Mouse (Mus musculus) ES-Bruce4 (cell line): ENCODE measurements at regions not wholly inside any gene's neighbourhood (a gene's known extent, or its start where the extent isn't known, plus 50 kb on each side); places are given as distances from the start of the nearest gene placed in this dataset.

Experiments
- H3K27ac ChIP-seq: 2 replicates; pipeline ENCODE4 v1.5.1; 2012; ENCODE audit warnings: low read length, inconsistent platforms; ENCODE audit not compliant: insufficient read depth
- H3K27me3 ChIP-seq: 2 replicates; pipeline ENCODE4 v1.6.1; 2012; ENCODE audit warnings: mild to moderate bottlenecking, low read length, inconsistent platforms; ENCODE audit not compliant: control insufficient read depth, poor library complexity, insufficient read depth, severe bottlenecking
- H3K36me3 ChIP-seq: 2 replicates; pipeline ENCODE4 v1.6.1; 2012; ENCODE audit warnings: inconsistent platforms, mild to moderate bottlenecking, low read length, moderate library complexity; ENCODE audit not compliant: control insufficient read depth, poor library complexity, insufficient read depth, severe bottlenecking
- H3K4me1 ChIP-seq: one replicate; pipeline ENCODE4 v1.8.1; 2011; ENCODE audit warnings: low read length; ENCODE audit not compliant: control insufficient read depth, insufficient read depth
- H3K4me3 ChIP-seq: 2 replicates; pipeline ENCODE4 v1.5.1; 2011; ENCODE audit warnings: low read depth, mild to moderate bottlenecking, low read length
- H3K9ac ChIP-seq: 2 replicates; pipeline ENCODE4 v1.6.1; 2012; ENCODE audit warnings: low read depth, mild to moderate bottlenecking, inconsistent platforms; ENCODE audit not compliant: poor library complexity, severe bottlenecking
- H3K9me3 ChIP-seq: replicated peaks from 2 replicates; pipeline ENCODE4 v1.6.1; 2012; ENCODE audit warnings: mild to moderate bottlenecking, low read length, inconsistent platforms; ENCODE audit not compliant: control insufficient read depth, poor library complexity, insufficient read depth, severe bottlenecking
- CTCF ChIP-seq: IDR thresholded peaks from one replicate; pipeline ENCODE4 v1.8.1; 2011; ENCODE audit warnings: low read depth, low read length
- EP300 ChIP-seq: IDR thresholded peaks from 2 replicates; pipeline ENCODE4 v1.6.1; 2011; ENCODE audit warnings: low read depth, low read length; ENCODE audit not compliant: insufficient read depth
- POLR2A ChIP-seq: IDR thresholded peaks from one replicate; pipeline ENCODE4 v1.8.1; 2011; ENCODE audit warnings: low read length; ENCODE audit not compliant: insufficient read depth

DNA sequence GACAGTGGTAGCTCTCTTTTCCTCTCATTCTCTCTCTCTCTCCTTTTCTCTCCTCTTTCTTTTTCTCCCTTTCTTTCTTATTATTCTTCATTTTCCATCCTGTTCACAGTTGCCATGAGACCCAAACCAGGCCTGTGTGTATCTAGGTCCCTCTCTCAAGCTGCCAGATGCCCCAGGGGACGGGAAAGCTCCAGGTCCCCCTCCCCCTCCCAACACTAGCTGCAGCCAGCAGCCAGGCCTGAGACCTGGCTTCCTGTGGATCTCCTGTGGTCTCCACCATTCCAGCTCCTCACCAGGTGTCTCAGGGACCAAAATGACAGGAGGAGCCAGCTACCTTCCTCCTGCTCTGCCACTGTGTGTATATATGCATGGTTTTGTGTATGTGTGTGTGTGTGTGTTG is 56.6 kb upstream of the Unc5a start:
- TF ChIP-seq EP300 (no peak), CTCF (no peak), POLR2A (no peak)
- H3K9me3 ChIP-seq: no peaks in the 10 kb centered on the region

DNA sequence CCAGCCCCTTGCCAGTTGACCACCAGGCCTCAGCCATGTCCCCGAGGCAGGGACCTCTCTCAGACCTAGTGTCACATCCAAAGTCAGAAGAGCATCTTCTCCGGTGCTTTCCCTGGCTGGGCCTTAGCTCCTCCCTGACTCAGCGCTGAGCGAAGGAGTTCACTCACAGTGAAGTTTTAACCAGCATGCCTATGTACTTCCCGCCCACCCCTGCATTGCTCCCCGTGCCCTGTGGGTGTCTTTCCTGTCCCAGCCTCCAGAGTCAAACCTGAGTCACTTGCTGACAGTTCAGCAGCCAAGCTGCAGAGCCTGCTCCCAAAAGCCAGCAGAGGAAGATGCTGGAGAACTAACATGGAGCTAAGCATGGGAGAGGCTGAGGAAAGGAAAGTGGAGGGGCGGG is 55.6 kb upstream of the Unc5a start:
- Histone ChIP-seq H3K4me3 (no peak overlapping the region), H3K27ac (no peak overlapping the region), H3K9ac (no peak overlapping the region), H3K27me3 (no peaks in the 10 kb centered on the region), H3K9me3 (no peaks in the 10 kb centered on the region), H3K4me1 (no peaks in the 10 kb centered on the region), H3K36me3 (no peaks in the 10 kb centered on the region)
- TF ChIP-seq POLR2A: no peak

More for the DNA sequence above, 56.6 kb upstream of the Unc5a start:
- Histone ChIP-seq H3K27ac (no peak overlapping the region), H3K9ac (no peak overlapping the region), H3K4me1 (no peaks in the 10 kb centered on the region), H3K27me3 (no peaks in the 10 kb centered on the region), H3K36me3 (no peaks in the 10 kb centered on the region), H3K4me3 (no peak overlapping the region)

DNA sequence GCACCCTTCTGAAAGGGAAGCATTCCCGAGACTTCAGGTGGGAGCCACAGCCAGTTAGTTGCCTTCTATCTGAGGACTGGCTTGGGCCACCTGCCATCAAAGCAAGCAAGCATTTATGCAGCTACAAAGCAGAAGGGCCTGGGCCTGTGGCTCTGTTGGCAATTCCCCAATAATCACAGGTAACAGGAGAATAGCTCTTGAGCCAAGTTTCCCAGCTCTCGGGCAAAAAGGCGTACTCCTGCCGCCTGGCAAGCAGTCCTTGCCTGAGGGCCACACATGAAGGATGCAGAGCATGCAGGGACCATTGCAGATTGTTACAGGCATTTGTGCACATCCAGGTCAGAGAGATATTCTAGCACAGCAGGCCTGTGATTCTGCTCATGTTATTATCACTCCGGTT is 53.2 kb upstream of the Unc5a start:
- H3K27ac ChIP-seq: no peak overlapping the region
- H3K4me1 ChIP-seq: no peaks in the 10 kb centered on the region
- no peak overlapping the region for H3K9ac ChIP-seq
- H3K36me3 ChIP-seq: no peaks in the 10 kb centered on the region
- no peaks in the 10 kb centered on the region for H3K9me3 ChIP-seq
- no peaks in the 10 kb centered on the region for H3K27me3 ChIP-seq
- TF ChIP-seq EP300: no peak
- TF ChIP-seq POLR2A: no peak
- no peak for TF ChIP-seq CTCF
- H3K4me3 ChIP-seq: no peak overlapping the region
